Mouse (Mus musculus) stomach, postnatal 0 days (tissue): ENCODE measurements around the gene Fkbp8. TPM values are rescaled to one million over a fixed set of nuclear protein-coding genes. Genes with fewer than 3 reads are reported as not detected.

ENCODE experiments used
- ATAC-seq: fragments of 200-750 bp; cut with Nextera tagmentation; 2 replicates; pipeline ENCODE4 v1.8.0; 2017; ENCODE audit not compliant: low FRiP score, low TSS enrichment
- DNase-seq: peaks from one replicate; pipeline ENCODE4 v3.0.0-alpha.2; 2016; ENCODE audit warnings: low spot score
- H3K27ac ChIP-seq: fragments of 300-500 bp; sonication (generic); replicated peaks from 2 replicates; pipeline ENCODE4 v1.5.1; 2014; ENCODE audit warnings: mild to moderate bottlenecking, control low read depth
- H3K27me3 ChIP-seq: fragments of 300-500 bp; sonication (generic); 2 replicates; pipeline ENCODE4 v1.6.1; 2014; ENCODE audit warnings: low read length; ENCODE audit not compliant: control insufficient read depth, insufficient read depth
- H3K36me3 ChIP-seq: fragments of 300-500 bp; sonication (generic); 2 replicates; pipeline ENCODE4 v1.6.1; 2014; ENCODE audit warnings: low read length, mixed read lengths; ENCODE audit not compliant: control insufficient read depth, insufficient read depth
- H3K4me1 ChIP-seq: fragments of 300-500 bp; sonication (generic); replicated peaks from 2 replicates; pipeline ENCODE4 v1.6.1; 2014; ENCODE audit warnings: antibody characterized with exemption; ENCODE audit not compliant: control insufficient read depth, insufficient read depth
- H3K4me2 ChIP-seq: fragments of 300-500 bp; sonication (generic); replicated peaks from 2 replicates; pipeline ENCODE4 v1.6.1; 2014; ENCODE audit warnings: low read depth, mild to moderate bottlenecking, control low read depth, moderate library complexity
- H3K4me3 ChIP-seq: fragments of 300-500 bp; sonication (generic); 2 replicates; pipeline ENCODE4 v1.5.1; 2014; ENCODE audit warnings: low read depth, low read length, control low read depth
- H3K9ac ChIP-seq: fragments of 300-500 bp; sonication (generic); 2 replicates; pipeline ENCODE4 v1.6.1; 2014; ENCODE audit warnings: mild to moderate bottlenecking, low read length, control low read depth, mixed read lengths
- H3K9me3 ChIP-seq: fragments of 300-500 bp; sonication (generic); 2 replicates; pipeline ENCODE4 v1.6.1; 2016; ENCODE audit warnings: low read length; ENCODE audit not compliant: control insufficient read depth
- CTCF ChIP-seq: IDR thresholded peaks from 2 replicates; pipeline ENCODE4 v1.5.1; 2016; ENCODE audit warnings: antibody characterized with exemption, low read depth, mild to moderate bottlenecking, moderate library complexity
- EP300 ChIP-seq: optimal IDR thresholded peaks from 2 replicates; pipeline ENCODE3; 2016; ENCODE audit warnings: antibody characterized with exemption
- WGBS: fragments of 180-500 bp; shearing (Covaris S2); extraction: QIAGEN DNeasy Blood & Tissue Kit; methylation state at CpG from one replicate; pipeline ENCODE4 v1.1.7; 2014; 5-methylcytosine and 5-hydroxymethylcytosine counted together
- polyA plus RNA-seq: library from polyadenylated mRNA; unstranded; fragments of >200 nt; fragmentation: Nextera tagmentation; extraction: Ambion mirVana; gene quantifications from 2 replicates; pipeline ENCODE4 v1.2.1, GENCODE M21; 2015

Gene Fkbp8
- polyA plus RNA-seq, 1 experiment from 2014 or later = 179 TPM

GRCm38 (mm10) chr8:70562802-70563201, 35.3 kb downstream of the Fkbp8 start:
- Histone ChIP-seq H3K36me3 (no peaks in the 10 kb centered on the region), H3K4me3 (no peak overlapping the region), H3K9ac (no peak overlapping the region), H3K9me3 (no peaks in the 10 kb centered on the region), H3K4me2 (no peak overlapping the region), H3K4me1 (peaks cover 18% of the 10 kb centered on the region), H3K27ac (no peak overlapping the region), H3K27me3 (no peaks in the 10 kb centered on the region)
- DNase-seq (peak; percentile 37), ATAC-seq (no peak)
- TF ChIP-seq CTCF (no peak), EP300 (no peak)
- 67% methylated on average over 3 of the region's 3 CpGs for WGBS

DNA sequence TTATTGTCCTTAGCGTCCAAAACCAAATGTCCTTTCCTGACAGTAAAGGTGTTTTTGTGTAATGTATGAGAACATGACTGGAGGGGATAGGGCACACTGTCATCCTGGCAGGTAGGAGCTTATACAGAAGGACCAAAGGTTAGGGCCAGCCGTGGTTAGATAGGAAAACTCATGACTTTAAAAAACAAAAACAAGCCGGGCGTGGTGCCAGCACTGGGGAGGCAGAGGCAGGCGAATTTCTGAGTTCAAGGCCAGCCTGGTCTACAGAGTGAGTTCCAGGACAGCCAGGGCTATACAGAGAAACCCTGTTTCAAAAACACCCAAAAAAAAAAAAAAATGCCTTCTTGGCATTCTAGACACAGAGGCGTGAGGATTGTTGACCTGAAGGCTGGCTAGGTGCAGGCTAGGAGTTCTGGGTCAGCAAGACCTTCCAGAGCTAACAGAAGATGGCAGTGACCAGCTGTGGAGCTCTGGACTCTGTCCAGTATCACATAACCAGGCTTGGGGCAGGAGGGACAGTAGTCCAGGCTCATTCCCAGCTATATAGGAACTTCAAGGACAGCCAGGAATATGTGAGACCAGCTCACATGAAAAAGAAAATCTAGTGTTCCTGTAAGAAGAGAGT, 36.4 kb downstream of the Fkbp8 start:
- Histone ChIP-seq H3K27me3 (no peaks in the 10 kb centered on the region), H3K4me2 (no peak overlapping the region), H3K27ac (no peak overlapping the region), H3K4me1 (peaks cover 18% of the 10 kb centered on the region), H3K9me3 (no peaks in the 10 kb centered on the region), H3K9ac (no peak overlapping the region), H3K4me3 (no peak overlapping the region), H3K36me3 (no peaks in the 10 kb centered on the region)
- 84% methylated on average over 6 of the region's 6 CpGs for WGBS
- TF ChIP-seq CTCF (no peak), EP300 (no peak)
- no peak for ATAC-seq
- DNase-seq = no peak

DNA sequence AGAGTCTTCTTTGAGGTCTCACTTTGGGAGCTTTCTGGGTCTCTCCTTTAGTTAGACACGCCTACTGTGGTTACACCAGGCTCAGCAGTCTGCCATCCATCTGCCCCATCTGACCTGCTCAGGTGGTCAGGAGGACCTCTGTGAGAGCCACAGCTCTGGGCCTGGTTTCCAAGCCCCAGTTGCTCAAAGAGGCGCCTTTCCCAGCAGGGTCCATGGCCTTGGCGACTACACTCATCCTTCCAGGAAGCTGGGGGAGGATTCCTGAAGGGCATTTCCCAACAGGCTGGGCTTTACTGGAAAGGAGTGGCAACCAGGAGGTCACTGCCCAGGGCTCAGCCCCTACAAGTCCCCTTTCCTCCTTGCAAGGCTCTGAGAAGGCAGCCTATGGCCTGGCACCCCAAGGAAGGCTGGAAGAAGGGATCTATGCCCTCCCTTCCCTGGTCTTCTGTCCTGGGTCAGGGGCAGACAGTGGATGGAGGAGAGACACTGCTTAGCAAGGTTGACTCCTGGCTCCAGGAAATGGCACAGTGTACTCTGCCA, 37.2 kb downstream of the Fkbp8 start:
- Histone ChIP-seq H3K9me3 (no peaks in the 10 kb centered on the region), H3K27ac (no peak overlapping the region), H3K4me2 (no peak overlapping the region), H3K4me1 (peaks cover 18% of the 10 kb centered on the region), H3K9ac (no peak overlapping the region), H3K27me3 (no peaks in the 10 kb centered on the region), H3K4me3 (no peak overlapping the region), H3K36me3 (no peaks in the 10 kb centered on the region)
- TF ChIP-seq CTCF = no peak
- no peak for TF ChIP-seq EP300
- DNase-seq = no peak
- ATAC-seq = no peak
- 89% methylated on average over 3 of the region's 3 CpGs for WGBS

DNA sequence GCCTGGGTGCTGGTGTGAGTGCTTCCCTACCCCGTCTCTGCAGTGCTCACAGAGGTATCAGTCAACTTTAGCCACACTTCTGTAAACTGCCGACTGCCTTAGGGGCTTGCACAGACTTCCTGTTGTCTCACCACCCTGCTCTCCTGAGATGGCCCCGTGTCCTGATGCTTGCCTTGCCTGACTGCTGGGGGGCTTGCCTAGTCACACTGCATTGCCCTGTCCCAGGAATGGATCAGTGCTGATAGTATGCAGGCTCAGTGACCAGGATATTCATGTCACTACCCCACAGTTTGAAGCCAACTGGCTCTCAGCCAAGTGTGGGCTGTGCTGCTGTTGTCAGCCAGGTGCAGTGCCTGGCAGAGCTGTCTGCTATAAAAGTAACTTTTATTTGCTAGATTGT, 38.0 kb downstream of the Fkbp8 start:
- Histone ChIP-seq H3K4me2 (no peak overlapping the region), H3K9me3 (no peaks in the 10 kb centered on the region), H3K4me3 (no peak overlapping the region), H3K36me3 (no peaks in the 10 kb centered on the region), H3K4me1 (peaks cover 17% of the 10 kb centered on the region), H3K27me3 (no peaks in the 10 kb centered on the region), H3K9ac (no peak overlapping the region), H3K27ac (no peak overlapping the region)
- DNase-seq (peak; percentile 59), ATAC-seq (peak; percentile 22; the same call in 1 of the 2 replicates)
- TF ChIP-seq EP300 = no peak
- no peak for TF ChIP-seq CTCF
- WGBS = 44% methylated on average over 3 of the region's 3 CpGs

GRCm38 (mm10) chr8:70570360-70570759, 42.8 kb downstream of the Fkbp8 start:
- no peak overlapping the region for H3K4me3 ChIP-seq
- no peaks in the 10 kb centered on the region for H3K9me3 ChIP-seq
- no peak overlapping the region for H3K4me2 ChIP-seq
- H3K27me3 ChIP-seq = no peaks in the 10 kb centered on the region
- no peak overlapping the region for H3K9ac ChIP-seq
- H3K4me1 ChIP-seq = no peaks in the 10 kb centered on the region; the same call in 1 of the 2 replicates
- no peak overlapping the region for H3K27ac ChIP-seq
- ATAC-seq (no peak), DNase-seq (peak; percentile 22)
- TF ChIP-seq EP300 (no peak), CTCF (no peak)
- H3K36me3 ChIP-seq = 0 out of 2 replicates have a peak, but pooled peaks cover 3% of the 10 kb centered on the region

GRCm38 (mm10) chr8:70570990-70571389, 43.5 kb downstream of the Fkbp8 start:
- Histone ChIP-seq H3K27ac (no peak overlapping the region), H3K4me1 (no peaks in the 10 kb centered on the region), H3K4me2 (no peak overlapping the region), H3K4me3 (no peak overlapping the region), H3K9me3 (no peaks in the 10 kb centered on the region), H3K9ac (no peak overlapping the region), H3K27me3 (no peaks in the 10 kb centered on the region), H3K36me3 (0 out of 2 replicates have a peak, but pooled peaks cover 3% of the 10 kb centered on the region)
- WGBS = 80% methylated on average over 6 of the region's 6 CpGs
- DNase-seq (no peak), ATAC-seq (no peak)
- TF ChIP-seq EP300 (no peak), CTCF (no peak)
